ENCODE assay signal across 23 mouse cellular contexts in genomic region chr1:89739067-89739774, GRCm38 (mm10).
DNase-seq lines count a peak whose midpoint lies in the region; ATAC-seq and TF ChIP-seq lines count a peak whose summit lies in the region.
"Had no signal": no experiment of that assay in that cellular context is flagged by ENCODE, and none has a peak within 500 bp of the region (broad histone marks: within the 10 kb centered on the region; RNA-seq: fewer than 3 reads in every experiment).

No protein-coding gene starts in this region.

- no peak overlapping the region for H3K4me2 ChIP-seq in lung, postnatal 0 days (replicated peaks; ENCODE audit: low read depth, low read length)
- peak overlapping the region; percentile 20; the same call in 1 of the 2 replicates for H3K4me2 ChIP-seq in forebrain, embryonic 14.5 days (ENCODE audit: low read length)
- no peak overlapping the region for H3K4me2 ChIP-seq in hindbrain, postnatal 0 days (ENCODE audit: low read depth, low read length)
- H3K4me2 ChIP-seq in neural tube, embryonic 14.5 days (ENCODE audit: low read depth, low read length): no peak overlapping the region
- H3K4me2 ChIP-seq: embryonic facial prominence, embryonic 13.5 days; limb, embryonic 12.5 days; liver, embryonic 13.5 days; neural tube, embryonic 12.5 days; stomach, embryonic 15.5 days had no signal

- H3K9me3 ChIP-seq in lung, postnatal 0 days (ENCODE audit: low read length): no peaks in the 10 kb centered on the region
- no peaks in the 10 kb centered on the region for H3K9me3 ChIP-seq in forebrain, embryonic 14.5 days (replicated peaks; ENCODE audit: control insufficient read depth, low read length)
- no peaks in the 10 kb centered on the region for H3K9me3 ChIP-seq in hindbrain, postnatal 0 days (ENCODE audit: low read length)
- H3K9me3 ChIP-seq in neural tube, embryonic 14.5 days (ENCODE audit: control insufficient read depth, low read length): no peaks in the 10 kb centered on the region
- H3K9me3 ChIP-seq: embryonic facial prominence, embryonic 13.5 days; heart, embryonic 10.5 days; limb, embryonic 12.5 days; liver, embryonic 13.5 days; neural tube, embryonic 12.5 days; stomach, embryonic 15.5 days had no signal

- WGBS in lung, postnatal 0 days: 54% methylated on average over 17 of the region's 17 CpGs
- WGBS in forebrain, embryonic 14.5 days: 6% methylated on average over 17 of the region's 17 CpGs
- 33% methylated on average over 17 of the region's 17 CpGs for WGBS in hindbrain, postnatal 0 days
- WGBS in neural tube, embryonic 14.5 days: 29% methylated on average over 17 of the region's 17 CpGs

- ATAC-seq in lung, postnatal 0 days: no peak
- peak; percentile 91 for ATAC-seq in forebrain, embryonic 14.5 days
- peak; percentile 38; the same call in 1 of the 2 replicates for ATAC-seq in hindbrain, postnatal 0 days
- ATAC-seq in neural tube, embryonic 14.5 days (ENCODE audit: low read depth): peak; percentile 75; the same call in 1 of the 2 replicates
- ATAC-seq: activated CD4-positive, CD25-positive, alpha-beta regulatory T cell, adult 4 months had no signal

- no peaks in the 10 kb centered on the region for H3K27me3 ChIP-seq in lung, postnatal 0 days (replicated peaks; ENCODE audit: insufficient read depth, low read length)
- H3K27me3 ChIP-seq in forebrain, embryonic 14.5 days (replicated peaks; ENCODE audit: control insufficient read depth, insufficient read depth, low read length): peaks cover 62% of the 10 kb centered on the region
- H3K27me3 ChIP-seq in hindbrain, postnatal 0 days (ENCODE audit: insufficient read depth, low read length): no peaks in the 10 kb centered on the region
- no peaks in the 10 kb centered on the region for H3K27me3 ChIP-seq in neural tube, embryonic 14.5 days (ENCODE audit: control insufficient read depth, insufficient read depth, low read length)
- H3K27me3 ChIP-seq: embryonic facial prominence, embryonic 13.5 days; liver, embryonic 13.5 days; megakaryocyte, embryonic 14.5 days; neural tube, embryonic 12.5 days; stomach, embryonic 15.5 days had no signal

- no peak overlapping the region for H3K4me3 ChIP-seq in lung, postnatal 0 days (ENCODE audit: low read depth, low read length)
- no peak overlapping the region for H3K4me3 ChIP-seq in forebrain, embryonic 14.5 days (ENCODE audit: low read depth, low read length)
- H3K4me3 ChIP-seq in hindbrain, postnatal 0 days (ENCODE audit: low read length): no peak overlapping the region
- H3K4me3 ChIP-seq in neural tube, embryonic 14.5 days (ENCODE audit: low read depth, low read length): no peak overlapping the region
- H3K4me3 ChIP-seq: embryonic facial prominence, embryonic 13.5 days; heart, embryonic 10.5 days; limb, embryonic 12.5 days; liver, embryonic 13.5 days; megakaryocyte, embryonic 14.5 days; neural tube, embryonic 12.5 days; stomach, embryonic 15.5 days had no signal

- no peaks in the 10 kb centered on the region for H3K36me3 ChIP-seq in lung, postnatal 0 days (ENCODE audit: insufficient read depth, low read length)
- H3K36me3 ChIP-seq in forebrain, embryonic 14.5 days (ENCODE audit: control insufficient read depth, insufficient read depth, low read length): peaks cover 15% of the 10 kb centered on the region
- peaks cover 12% of the 10 kb centered on the region for H3K36me3 ChIP-seq in hindbrain, postnatal 0 days (ENCODE audit: insufficient read depth, low read length)
- 0 out of 2 replicates have a peak, but pooled peaks cover 5% of the 10 kb centered on the region for H3K36me3 ChIP-seq in neural tube, embryonic 14.5 days (ENCODE audit: control insufficient read depth, insufficient read depth, low read length)
- H3K36me3 ChIP-seq: liver, embryonic 13.5 days had no signal

- peak; percentile 28 for DNase-seq in lung, postnatal 0 days (ENCODE audit: low spot score)
- no peak for DNase-seq in lung, adult 18-20 months
- peak; percentile 95 for DNase-seq in forebrain, embryonic 14.5 days (ENCODE audit: low spot score)
- peak; percentile 31 for DNase-seq in hindbrain, postnatal 0 days (ENCODE audit: low spot score)
- DNase-seq in urinary bladder, postnatal 4 days (ENCODE audit: low spot score in 2 of 2): no peak
- no peak for DNase-seq in gastrocnemius, postnatal 10 days
- DNase-seq: adrenal gland, postnatal 14 days; cerebellum, adult 8-10 months; gastrocnemius, postnatal 25 days; heart, postnatal 10 days; kidney, adult 9 months; kidney, postnatal 36 days; layer of hippocampus, adult 9-11 months; liver, embryonic 13.5 days; lung, postnatal 10 days had no signal

- H3K4me1 ChIP-seq in lung, postnatal 0 days (ENCODE audit: insufficient read depth, low read depth, low read length): no peaks in the 10 kb centered on the region
- H3K4me1 ChIP-seq in forebrain, embryonic 14.5 days (ENCODE audit: control insufficient read depth, insufficient read depth, low read length): peaks cover 22% of the 10 kb centered on the region
- peaks cover 9% of the 10 kb centered on the region for H3K4me1 ChIP-seq in hindbrain, postnatal 0 days (ENCODE audit: insufficient read depth, low read length)
- peaks cover 24% of the 10 kb centered on the region for H3K4me1 ChIP-seq in neural tube, embryonic 14.5 days (ENCODE audit: control insufficient read depth, insufficient read depth, low read length)
- H3K4me1 ChIP-seq: liver, embryonic 13.5 days; stomach, embryonic 15.5 days had no signal

- H3K27ac ChIP-seq in lung, postnatal 0 days (ENCODE audit: low read length): no peak overlapping the region
- peak overlapping the region; percentile 33; the same call in 1 of the 2 replicates for H3K27ac ChIP-seq in forebrain, embryonic 14.5 days (ENCODE audit: low read depth, low read length)
- no peak overlapping the region for H3K27ac ChIP-seq in hindbrain, postnatal 0 days
- H3K27ac ChIP-seq in neural tube, embryonic 14.5 days (ENCODE audit: low read depth, low read length): no peak overlapping the region
- H3K27ac ChIP-seq: embryonic facial prominence, embryonic 13.5 days; heart, embryonic 10.5 days; limb, embryonic 12.5 days; liver, embryonic 13.5 days; neural tube, embryonic 12.5 days; stomach, embryonic 15.5 days had no signal

- no peak overlapping the region for H3K9ac ChIP-seq in lung, postnatal 0 days (replicated peaks; ENCODE audit: low read depth)
- H3K9ac ChIP-seq in forebrain, embryonic 14.5 days (ENCODE audit: low read length): no peak overlapping the region
- H3K9ac ChIP-seq in hindbrain, postnatal 0 days (replicated peaks; ENCODE audit: low read length): no peak overlapping the region
- no peak overlapping the region for H3K9ac ChIP-seq in neural tube, embryonic 14.5 days (replicated peaks; ENCODE audit: low read depth, low read length)
- H3K9ac ChIP-seq: embryonic facial prominence, embryonic 13.5 days; limb, embryonic 12.5 days; liver, embryonic 13.5 days; neural tube, embryonic 12.5 days; stomach, embryonic 15.5 days had no signal

- no peak for TF ChIP-seq CTCF in lung, postnatal 0 days (IDR thresholded peaks at IDR 0.05)
- no peak for TF ChIP-seq CTCF in hindbrain, postnatal 0 days (IDR thresholded peaks at IDR 0.05; ENCODE audit: low read depth)

- no peak for TF ChIP-seq EP300 in lung, postnatal 0 days (IDR thresholded peaks at IDR 0.05)

Comparison
In these comparisons a context has a peak if more than half of its experiments do, and no peak if none do; other contexts are left out.
1. DNase-seq: peak in lung, postnatal 0 days (single experiment), forebrain, embryonic 14.5 days (single experiment) and hindbrain, postnatal 0 days (single experiment); none in lung, adult 18-20 months (0 of 2), urinary bladder, postnatal 4 days (0 of 2) and gastrocnemius, postnatal 10 days (single experiment).